Mouse (Mus musculus) megakaryocyte progenitor cell, adult 5-6 weeks (primary cell): ENCODE results near the gene Serinc3. TPM values are rescaled to one million over a fixed set of nuclear protein-coding genes. Genes with fewer than 3 reads are reported as not detected.
"Not testable (repeated sequence)": the region's sequence is repeated elsewhere in the genome, so short reads cannot be mapped to it uniquely, and the experiment has no call there.

ENCODE experiments used
- ATAC-seq: replicated peaks from 2 replicates; pipeline ENCODE4 v1.8.0; 2016; ENCODE audit warnings: mild to moderate bottlenecking, moderate TSS enrichment, inconsistent platforms; ENCODE audit not compliant: poor library complexity
- total RNA-seq, 2 experiments: library from RNA; stranded (forward) in 1 of 2; stranded (reverse) in 1 of 2; fragments of 157-497, 149-512 nt in 1 of 2; fragments of 200-1000 nt in 1 of 2; gene quantifications; 2 replicates each; pipeline versions ENCODE4 v1.2.3 to v1.2.4; 2015 to 2017

Gene Serinc3
- total RNA-seq, 2 experiments from 2014 or later, result 470 to 693 TPM

DNA sequence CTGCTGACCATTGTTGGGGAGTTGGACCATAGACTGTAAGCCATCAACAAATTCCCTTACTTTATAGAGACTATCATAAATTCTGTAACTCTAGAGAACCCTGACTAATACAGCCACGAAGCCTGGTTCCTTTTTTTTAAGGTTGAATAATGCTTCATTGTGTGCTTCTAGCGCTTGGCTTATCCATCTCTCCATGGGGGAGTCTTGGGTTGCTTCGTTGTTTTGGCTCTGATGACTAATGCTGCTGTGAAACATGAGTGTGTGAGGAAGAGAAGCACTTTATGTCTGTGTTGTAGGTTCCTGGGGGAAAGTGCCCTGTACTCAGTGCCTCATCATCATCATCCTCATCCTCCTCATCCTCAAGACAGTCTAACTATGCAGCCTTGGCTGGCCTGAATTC lies 19.0 kb upstream of the Serinc3 start:
- ATAC-seq, result no peak

DNA sequence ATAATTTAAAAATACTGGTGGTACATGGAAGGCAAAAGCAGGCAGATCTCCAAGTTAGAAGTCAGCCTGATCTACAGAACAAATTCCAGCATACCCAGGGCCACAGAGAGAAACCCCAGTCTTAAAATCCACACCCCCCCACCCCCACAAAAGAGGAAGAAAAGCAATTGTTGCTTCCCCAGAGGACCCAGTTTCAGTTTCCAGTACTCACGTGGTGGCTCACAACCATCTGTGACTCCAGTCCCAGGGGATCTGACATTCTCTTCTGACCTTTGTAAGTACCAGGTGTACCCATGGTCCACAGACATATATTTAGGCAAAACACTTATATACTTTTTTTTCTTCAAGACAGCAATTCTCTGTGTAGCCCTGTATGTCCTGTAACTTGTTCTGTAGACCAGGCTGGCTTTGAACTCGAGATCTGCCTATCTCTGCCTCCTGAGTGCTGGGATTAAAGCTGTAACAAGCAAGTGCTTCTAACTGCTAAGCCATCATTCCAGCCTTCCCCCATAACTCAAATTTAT lies 17.8 kb upstream of the Serinc3 start:
- 0 out of 2 replicates have a peak, but pooled peaks have one; percentile 40 for ATAC-seq

DNA sequence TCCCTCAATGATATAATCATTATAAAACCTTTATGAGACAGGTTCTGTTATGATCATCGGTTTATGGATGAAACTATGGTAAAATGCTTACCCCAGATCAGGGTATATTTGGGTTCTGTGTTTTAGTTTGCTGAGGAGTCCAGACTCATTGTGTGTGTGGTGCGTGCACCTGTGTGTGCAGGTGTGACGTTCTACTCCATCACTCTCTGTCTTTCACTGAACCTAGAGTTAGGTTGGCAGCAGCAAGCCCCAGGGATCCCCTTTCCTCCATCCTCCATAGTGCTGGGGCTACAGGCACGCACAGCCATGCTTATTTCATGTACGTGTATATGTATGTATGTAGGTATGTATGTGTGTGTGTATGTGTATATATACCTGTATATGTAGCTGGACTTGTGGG lies 17.1 kb upstream of the Serinc3 start:
- no peak for ATAC-seq

DNA sequence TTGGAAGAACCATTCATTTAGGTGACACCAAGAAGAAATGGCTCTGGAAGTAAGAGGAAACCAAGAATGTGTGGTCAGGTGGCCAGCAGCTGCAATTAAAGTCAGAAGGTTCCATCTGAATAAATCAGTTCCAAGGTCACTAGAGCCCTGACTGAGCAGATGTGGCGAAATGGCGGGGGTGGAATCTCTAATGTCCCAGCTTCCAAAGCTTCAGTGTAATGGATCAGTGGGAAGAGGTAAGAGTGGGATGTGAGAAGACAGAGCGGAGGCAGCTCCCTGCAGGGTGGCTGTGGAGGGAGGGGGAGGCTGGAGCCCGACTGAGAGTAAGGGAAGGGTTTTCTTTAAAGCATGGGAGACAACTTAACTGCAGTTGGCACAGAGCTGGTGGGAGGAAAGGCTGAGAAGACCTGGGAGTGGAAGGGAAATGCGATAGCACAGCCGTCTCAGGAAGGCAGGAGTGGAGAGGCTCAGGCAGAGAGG lies 16.5 kb upstream of the Serinc3 start:
- ATAC-seq, result no peak

DNA sequence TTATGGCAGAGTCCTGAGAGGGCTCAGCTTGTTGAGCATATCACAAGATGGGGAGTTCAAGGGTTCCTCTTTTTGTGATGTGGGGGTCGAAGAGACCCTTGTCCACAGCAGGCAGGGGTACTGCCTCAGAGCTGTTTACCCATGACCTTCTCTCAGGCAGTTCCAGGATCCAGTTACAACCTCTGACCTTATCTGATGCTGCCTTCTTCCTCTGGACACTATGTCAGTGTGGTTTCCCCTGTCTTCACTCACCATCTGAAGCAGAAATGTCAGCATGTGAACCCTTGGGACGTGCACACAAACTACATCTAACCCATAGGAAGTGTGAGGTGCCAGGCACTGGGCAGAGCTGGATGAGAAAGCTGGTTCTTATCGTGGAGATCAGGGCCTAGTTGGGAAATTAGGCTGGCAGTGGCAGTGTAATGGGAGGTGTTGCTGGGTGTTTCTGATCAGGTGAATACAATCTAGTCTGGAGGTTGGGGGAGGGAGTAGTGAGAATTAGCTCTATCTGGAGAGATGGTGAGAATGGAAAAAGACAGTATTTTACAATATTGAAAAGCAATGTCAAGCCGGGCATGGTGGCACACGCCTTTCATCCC lies 15.3 kb upstream of the Serinc3 start:
- peak; percentile 26 for ATAC-seq

DNA sequence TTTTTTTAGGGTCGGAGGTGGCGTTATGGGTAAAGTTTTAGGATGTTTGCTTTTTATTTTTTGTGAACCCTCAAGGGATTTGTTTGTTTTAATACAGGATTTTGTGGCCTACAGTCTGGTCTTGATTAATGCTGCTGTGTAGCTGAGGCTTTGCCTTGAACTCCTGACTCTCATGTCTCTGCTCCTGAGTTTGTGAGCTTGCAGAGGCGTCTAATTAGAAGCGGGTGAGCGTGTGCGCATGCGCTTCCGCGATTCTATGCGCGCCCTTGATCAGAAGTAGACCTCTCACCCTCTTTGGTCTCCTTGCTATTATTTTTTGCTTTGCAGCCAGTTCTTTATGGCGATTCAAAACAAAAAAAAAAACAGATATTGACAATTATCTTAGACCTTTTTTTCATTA lies 14.5 kb upstream of the Serinc3 start:
- ATAC-seq, result no peak

DNA sequence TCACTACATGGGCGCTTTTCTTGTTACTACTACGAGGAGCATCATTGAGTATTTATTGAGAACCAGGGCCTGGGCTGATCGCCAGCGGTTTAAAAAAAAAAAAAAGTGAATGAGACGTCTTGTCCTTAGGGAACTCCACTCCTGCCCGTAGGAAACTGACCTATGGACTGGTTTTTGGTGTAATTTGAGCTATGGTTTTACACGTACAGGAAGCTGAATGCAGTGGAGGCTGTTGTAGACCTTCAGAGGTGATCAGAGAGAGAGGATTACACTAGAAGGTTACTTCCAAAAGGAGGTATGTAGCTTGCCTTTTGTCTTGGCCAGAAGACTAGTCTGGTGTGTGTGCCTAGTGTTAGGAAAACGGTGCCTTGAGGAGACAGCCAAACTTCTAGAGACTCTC lies 14.0 kb upstream of the Serinc3 start:
- ATAC-seq, result no peak

DNA sequence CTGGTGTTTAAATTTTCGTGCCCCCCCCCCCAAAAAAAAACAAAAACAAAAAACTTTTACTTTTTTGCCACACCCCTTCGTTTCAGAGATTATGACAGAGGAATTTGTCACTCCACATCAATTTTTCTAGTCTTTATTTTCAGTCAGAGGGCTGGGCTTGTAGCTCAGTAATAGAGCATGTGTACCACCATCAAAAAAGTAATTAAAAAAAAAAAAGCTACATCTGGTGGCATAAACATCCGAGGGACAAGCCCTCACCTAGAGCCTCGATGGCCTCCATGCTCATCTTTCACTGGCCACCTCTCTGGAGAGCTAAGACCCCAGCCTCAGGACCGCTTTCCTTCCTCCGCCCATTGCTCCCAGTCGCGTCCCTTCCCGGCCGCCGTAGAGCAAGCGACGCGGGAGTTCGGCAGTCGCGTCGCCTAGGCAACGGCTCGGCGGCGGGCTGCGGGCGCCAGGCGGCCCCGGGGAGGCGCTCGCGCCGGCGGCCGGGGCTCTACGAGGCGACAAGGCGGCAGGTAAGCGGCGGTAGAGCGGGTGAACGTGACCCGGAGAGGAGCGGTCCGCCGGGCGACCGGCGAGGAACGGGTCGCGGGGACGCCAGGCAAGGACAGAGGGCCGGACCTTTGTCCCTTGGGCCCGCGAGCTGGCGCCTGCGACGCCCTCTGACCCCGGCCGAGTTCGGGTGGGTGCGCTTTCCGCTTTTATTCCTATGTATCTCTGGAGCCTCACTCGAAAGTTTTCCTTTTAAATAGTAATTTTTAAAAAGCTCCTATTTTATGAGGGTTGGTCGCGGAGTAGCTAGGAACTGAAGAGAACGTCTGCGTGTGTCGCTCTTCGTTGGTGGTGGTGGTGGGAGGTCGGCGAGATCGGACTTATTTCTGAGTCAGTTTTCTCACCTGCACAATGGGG lies 13.3 kb upstream of the Serinc3 start, which contains the start of gene Pkig:
Gene Pkig (plus strand): TSS at position 412 of the 912 bp plus-strand sequence.
- ATAC-seq, result peak; percentile 95

DNA sequence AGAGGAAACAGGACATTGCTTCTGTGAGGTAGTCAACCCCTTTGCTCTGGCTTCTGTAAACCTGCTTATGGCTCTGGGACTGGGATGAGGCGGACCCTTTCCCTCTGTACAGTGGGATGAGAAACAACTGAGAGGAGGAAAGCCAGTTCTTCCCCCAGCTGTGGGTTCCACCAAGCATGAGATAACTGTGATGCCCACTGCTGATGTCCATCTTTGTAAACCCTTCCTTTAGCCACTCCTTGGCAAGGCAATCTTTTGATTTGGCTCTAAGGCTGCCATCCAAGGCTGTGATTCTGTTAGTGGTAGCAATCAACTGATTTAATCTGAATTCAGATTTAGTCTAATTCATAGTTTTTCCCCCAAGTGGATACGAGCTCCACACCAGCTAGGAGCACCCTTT lies 12.6 kb upstream of the Serinc3 start:
- no peak for ATAC-seq

DNA sequence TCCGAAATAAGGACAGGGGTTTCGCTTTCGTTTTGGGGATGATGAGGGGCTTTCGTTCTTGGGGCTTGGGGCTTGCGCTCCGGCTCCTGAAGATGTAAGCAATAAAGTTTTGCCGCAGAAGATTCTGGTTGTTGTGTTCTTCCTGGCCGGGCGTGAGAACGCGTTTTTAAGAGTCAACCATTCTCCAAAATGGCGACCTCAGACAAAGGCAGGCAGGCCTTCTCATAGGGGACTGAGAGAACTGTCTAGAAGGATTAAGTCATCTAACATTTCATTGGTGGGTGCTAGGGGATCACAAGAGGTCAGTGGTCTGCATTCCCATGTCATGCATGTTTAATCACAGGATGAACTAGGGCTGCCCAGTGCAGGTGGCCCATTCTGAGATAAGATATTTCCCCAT lies 10.8 kb upstream of the Serinc3 start:
- ATAC-seq, result not testable (repeated sequence)

DNA sequence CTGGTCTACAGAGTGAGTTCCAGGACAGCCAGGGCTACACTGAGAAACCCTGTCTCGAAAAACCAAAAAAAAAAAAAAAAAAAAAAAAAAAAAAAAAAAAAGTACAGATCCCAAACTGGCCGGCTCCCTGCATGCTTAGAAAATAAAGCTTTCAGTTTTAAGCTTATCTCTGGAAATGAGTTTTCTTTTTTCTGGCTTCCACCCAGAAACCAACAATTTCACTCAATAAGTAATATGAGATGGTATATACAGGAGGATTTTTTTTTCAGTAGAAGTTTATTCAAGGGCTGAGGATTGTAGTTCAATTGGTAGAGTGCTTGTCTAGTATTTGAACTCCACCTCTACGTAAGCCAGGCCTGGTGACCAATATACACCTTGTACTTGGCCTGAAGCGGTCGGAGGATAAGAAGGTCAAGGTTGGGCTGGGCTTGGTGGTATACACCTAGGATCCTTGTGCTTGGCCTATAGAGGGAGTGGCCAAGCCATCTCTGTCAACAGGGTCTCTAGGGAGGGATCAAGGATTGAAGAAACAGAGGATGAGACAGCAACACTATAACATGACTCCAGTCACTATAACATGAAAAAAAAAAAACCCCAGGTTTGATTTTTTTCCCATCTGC lies 1.6 kb upstream of the Serinc3 start:
- no peak for ATAC-seq

DNA sequence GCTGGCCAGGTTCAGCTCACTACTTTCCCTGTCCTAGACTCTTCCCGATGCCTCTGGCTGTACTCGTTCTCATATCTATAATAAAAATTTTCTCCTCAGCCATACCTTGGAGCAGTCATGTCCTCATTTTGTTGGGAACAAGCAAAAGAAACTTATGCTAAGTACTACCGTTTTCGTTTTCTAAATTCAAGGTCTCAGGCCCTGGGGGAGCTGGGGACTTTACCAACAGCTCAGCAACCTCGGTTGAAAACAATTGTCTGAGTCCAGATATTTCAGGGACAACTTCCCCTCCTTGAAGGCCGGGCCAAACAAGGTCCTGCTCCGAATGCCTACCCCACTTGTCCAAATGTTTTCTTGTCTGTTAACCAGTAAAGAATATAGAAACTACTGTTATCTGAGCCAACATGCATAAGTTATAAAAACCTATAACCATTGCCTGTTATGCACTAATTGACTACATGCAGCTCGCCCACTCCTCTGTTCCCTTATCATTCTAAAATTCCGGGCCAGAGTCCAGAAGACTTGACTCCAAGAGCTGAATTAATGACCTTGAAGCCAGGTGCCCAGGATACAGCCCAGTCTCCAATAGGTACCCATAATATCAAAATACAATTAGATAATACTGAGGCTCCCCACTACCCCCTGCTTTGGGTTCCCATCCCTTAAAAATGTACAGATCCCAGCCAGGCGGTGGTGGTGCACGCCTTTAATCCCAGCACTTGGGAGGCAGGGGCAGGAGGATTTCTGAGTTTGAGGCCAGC lies 949 bp upstream of the Serinc3 start:
- ATAC-seq, result no peak

DNA sequence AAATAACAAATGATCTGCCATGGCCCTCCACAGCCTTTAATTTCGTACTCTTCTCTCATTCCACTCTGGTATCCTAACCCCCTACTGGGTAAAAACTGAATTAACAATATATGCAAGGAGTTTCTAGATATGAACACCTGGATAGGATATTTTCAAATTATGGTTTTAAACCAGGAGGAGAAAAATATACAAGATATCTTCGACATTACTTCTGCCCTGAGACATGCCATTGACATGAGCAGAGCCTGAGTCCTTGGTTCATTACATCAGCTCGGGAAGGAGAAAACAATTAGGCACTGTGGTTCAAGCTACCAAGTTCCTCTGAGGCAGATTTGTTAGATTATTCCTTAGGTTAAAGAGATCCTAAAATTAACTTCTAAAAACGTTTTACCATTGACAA lies 884 bp downstream of the Serinc3 start:
- ATAC-seq, result no peak

DNA sequence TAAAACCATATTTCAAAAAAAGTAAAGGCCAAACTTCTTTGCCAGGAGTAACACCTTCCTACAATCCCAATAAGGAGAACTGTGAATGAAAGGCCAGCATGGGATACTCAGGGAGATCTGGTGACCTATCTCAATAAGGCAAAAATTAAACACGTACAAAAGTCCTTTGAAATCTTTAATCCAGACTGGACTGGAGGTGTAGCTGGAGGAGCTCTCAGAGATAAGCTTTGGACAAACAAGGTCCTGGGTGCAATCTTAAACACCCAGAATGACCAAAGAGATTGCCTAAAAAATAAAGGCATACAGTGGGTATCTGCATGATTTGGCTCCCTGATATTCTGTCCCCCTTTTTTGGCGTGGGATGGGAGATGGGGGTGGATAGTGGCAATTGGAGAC lies 1.4 kb downstream of the Serinc3 start:
- no peak for ATAC-seq

DNA sequence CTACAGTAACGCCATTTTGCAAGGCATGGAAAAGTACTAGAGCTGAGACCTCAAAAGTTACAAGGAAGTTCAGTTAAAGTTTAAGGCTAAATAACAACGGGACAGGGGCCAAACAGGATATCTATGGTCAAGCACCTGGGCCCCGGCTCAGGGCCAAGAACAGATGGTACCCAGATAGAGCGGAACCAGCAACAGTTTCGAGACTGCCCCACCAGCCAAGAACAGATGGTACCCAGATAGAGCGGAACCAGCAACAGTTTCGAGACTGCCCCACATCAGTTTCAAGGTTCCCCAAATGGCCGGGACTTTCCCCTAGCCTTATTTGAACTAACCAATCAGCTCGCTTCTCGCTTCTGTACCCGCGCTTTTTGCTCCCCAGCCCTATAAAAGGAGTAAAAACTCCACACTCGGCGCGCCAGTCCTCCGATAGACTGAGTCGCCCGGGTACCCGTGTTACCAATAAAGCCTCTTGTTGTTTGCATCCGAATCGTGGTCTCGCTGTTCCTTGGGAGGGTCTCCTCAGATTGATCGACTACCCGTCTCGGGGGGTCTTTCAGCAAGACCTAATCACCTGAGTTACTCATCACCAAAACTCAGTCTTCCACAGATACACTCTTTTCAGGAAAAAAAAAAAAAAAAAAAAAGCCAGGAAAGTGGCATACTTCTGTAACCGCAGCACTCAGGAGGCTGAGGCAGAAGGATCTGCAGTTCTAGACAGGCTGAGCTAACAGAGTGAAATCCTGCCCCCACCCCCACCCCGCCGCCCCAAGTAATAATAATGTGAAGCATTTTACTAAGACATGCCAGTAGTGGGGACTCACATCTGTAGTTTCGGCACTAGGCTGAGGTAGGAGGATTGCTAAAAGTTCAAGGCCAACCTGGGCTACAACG lies 2.0 kb downstream of the Serinc3 start:
- peak; percentile 60 for ATAC-seq

DNA sequence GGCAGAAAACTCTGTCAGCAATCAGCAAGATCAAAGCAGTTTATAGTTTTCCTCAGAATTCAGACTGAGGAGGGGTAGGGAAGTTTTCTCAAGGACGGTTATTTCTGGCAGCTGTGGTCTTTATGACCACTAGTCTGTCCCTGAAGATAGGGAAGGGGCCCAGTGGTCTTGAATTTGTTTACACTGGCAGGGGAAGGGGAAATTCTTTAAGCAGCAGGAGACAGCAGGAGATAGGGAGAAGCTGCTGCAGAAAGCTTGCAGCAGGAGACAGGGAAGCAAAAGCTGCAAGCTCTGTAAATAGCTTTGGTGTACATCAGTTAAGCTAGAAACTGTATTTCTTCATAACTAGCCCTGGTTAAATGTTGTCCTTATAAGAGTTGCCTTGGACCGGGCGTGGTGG lies 3.2 kb downstream of the Serinc3 start:
- ATAC-seq, result no peak

DNA sequence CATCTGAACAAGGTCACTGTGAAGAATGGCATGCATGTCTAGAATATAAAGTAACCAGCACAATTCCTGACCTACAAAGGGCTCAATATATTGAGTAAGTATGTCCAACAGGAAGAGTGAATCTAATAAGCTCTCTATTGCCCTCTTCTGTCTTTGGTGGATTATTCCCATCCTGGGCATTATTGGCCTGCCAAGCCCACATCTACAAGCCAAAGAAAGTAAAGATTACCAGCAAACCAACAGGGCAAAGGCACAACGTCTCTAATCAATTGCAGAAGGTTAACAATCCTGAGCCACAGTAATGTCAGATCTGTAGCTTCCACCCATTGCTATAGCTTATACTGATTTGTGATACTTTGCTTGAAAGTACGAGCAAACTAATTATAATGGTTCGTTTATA lies 4.4 kb downstream of the Serinc3 start:
- ATAC-seq, result no peak

DNA sequence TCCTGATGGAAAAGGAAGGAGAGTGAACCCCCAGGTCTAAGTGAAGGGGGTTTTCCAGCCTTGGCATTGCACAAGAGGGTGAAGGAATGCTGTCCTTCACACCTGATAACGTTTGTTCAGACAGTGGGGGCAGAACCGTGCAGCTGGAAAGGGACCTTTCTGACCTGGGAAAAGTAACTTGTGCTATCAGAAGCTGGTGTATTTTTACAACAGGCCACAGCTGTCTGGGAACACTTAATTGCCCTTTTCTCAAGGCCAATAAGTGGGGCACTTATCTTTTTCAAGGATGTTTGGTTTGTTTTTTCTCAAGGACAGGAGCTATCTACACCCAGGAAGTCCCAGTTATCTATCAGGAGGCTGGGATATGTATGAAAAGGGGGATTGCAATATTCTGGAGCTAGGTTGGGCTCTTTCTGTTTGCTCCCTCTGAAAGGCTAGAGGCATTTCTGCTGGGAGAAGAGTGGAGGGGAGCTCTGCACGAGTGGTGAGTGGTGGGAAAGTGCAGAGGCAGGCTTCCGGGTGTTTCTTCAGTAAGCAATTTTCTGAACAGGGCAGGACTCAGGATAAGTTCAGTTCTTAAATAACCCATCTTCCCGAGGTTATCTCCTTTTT lies 7.2 kb downstream of the Serinc3 start:
- no peak for ATAC-seq

DNA sequence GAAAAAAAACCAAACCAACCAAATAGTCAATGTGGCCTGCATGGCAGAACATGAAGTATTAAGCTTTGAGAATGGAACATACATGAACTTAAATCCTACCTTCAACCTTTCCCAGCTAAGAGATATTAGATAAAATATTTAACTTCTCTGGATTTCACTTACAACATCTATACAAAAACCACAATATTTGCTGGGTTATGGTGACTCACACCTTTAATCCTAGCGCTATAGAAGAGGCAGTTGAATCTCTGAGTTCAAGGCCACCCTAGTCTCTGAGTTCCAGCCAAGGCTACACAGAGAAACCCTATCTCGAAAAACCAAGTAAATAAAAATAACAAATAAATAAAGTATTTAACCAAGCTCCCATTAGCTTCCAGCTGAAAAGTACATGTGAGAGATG lies 8.9 kb downstream of the Serinc3 start:
- ATAC-seq, result no peak
